Mouse (Mus musculus) brain, embryonic 14.5 days (tissue): ENCODE measurements around the gene Klf13.

ENCODE experiments used
- CTCF ChIP-seq: fragments of 200-500 bp; IDR thresholded peaks from 2 replicates; pipeline ENCODE4 v1.5.1; 2012; ENCODE audit warnings: inconsistent platforms, mild to moderate bottlenecking, moderate library complexity, borderline replicate concordance; ENCODE audit not compliant: insufficient read depth, insufficient read length; ENCODE audit errors: extremely low read depth
- POLR2A ChIP-seq: fragments of 200-500 bp; IDR thresholded peaks from 2 replicates; pipeline ENCODE4 v1.6.1; 2012; ENCODE audit warnings: mild to moderate bottlenecking, inconsistent platforms, borderline replicate concordance; ENCODE audit not compliant: poor library complexity, insufficient read depth, insufficient read length, severe bottlenecking; ENCODE audit errors: extremely low read depth

- TF ChIP-seq POLR2A (no peak), CTCF (no peak)
Observed at GRCm38 (mm10) chr7:63900411-63900810, 38.3 kb downstream of the Klf13 start.
